Mouse (Mus musculus): ENCODE measurements around the gene Rufy3. TPM values are rescaled to one million over a fixed set of nuclear protein-coding genes. Genes with fewer than 3 reads are reported as not detected.

Rufy3 gene
- total and polyA plus RNA-seq, 3 experiments: 4.7 to 13.3 (median 11.6) TPM

- 90% methylated on average over 5 of the region's 5 CpGs for WGBS
- intact Hi-C loops (cut with DNase I): no loop called here
Measured at GRCm38 (mm10) chr5:88634076-88634475, 69.2 kb downstream of the Rufy3 start.

DNA sequence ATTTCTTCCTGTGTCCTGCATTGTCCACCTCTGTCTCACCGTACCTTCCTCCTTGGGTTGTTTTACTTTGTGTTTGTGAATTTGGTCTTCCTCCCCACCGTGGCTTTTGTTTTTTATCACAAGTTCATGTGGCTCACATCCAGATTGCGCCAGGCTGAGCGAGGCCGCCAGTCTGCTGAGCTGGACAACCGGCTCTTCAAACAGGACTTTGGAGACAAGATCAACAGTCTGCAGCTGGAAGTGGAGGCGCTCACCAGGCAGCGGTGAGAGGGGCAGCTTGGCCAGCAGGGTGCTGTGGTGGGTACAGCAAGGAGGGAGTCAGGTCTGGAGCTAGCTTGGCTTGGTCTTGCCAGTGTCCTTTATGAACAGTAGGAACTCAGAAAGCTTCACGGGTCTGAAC is 77.9 kb downstream of the Rufy3 start:
- H3K9ac ChIP-seq (ENCODE audit: low read depth, low read length): no peak overlapping the region
- no peaks in the 10 kb centered on the region for H3K27me3 ChIP-seq (ENCODE audit: control insufficient read depth, insufficient read depth, low read length)
- no peaks in the 10 kb centered on the region for H3K79me2 ChIP-seq (replicated peaks; ENCODE audit: control insufficient read depth, insufficient read depth, low read length)
- no peak overlapping the region for H3K4me3 ChIP-seq
- H3K36me3 ChIP-seq (ENCODE audit: control insufficient read depth, insufficient read depth, low read length): no peaks in the 10 kb centered on the region
- intact Hi-C loops (cut with DNase I): no loop called here
- TF ChIP-seq POLR2A (IDR thresholded peaks at IDR 0.05; ENCODE audit: insufficient read depth, low read depth, low read length): no peak
- no peak for TF ChIP-seq CTCF (IDR thresholded peaks at IDR 0.05)
- no peak for TF ChIP-seq EP300 (IDR thresholded peaks at IDR 0.05; ENCODE audit: insufficient read depth, low read depth, low read length)
- 63% methylated on average over 9 of the region's 9 CpGs for WGBS
- H3K27ac ChIP-seq: no peak overlapping the region
- no peaks in the 10 kb centered on the region for H3K4me1 ChIP-seq (ENCODE audit: control insufficient read depth, insufficient read depth, low read length)
- DNase-seq: no peak

More at GRCm38 (mm10) chr5:88634076-88634475, 69.2 kb downstream of the Rufy3 start:
- no peak for DNase-seq
- Histone ChIP-seq H3K9ac (ENCODE audit: low read depth, low read length) (no peak overlapping the region), H3K27me3 (ENCODE audit: control insufficient read depth, insufficient read depth, low read length) (no peaks in the 10 kb centered on the region), H3K4me1 (ENCODE audit: control insufficient read depth, insufficient read depth, low read length) (peaks cover 2% of the 10 kb centered on the region), H3K79me2 (replicated peaks; ENCODE audit: control insufficient read depth, insufficient read depth, low read length) (no peaks in the 10 kb centered on the region), H3K27ac (no peak overlapping the region), H3K4me3 (no peak overlapping the region), H3K36me3 (ENCODE audit: control insufficient read depth, insufficient read depth, low read length) (peaks cover 2% of the 10 kb centered on the region)
- TF ChIP-seq CTCF (IDR thresholded peaks at IDR 0.05) (no peak), POLR2A (IDR thresholded peaks at IDR 0.05; ENCODE audit: insufficient read depth, low read depth, low read length) (no peak), EP300 (IDR thresholded peaks at IDR 0.05; ENCODE audit: insufficient read depth, low read depth, low read length) (no peak)

DNA sequence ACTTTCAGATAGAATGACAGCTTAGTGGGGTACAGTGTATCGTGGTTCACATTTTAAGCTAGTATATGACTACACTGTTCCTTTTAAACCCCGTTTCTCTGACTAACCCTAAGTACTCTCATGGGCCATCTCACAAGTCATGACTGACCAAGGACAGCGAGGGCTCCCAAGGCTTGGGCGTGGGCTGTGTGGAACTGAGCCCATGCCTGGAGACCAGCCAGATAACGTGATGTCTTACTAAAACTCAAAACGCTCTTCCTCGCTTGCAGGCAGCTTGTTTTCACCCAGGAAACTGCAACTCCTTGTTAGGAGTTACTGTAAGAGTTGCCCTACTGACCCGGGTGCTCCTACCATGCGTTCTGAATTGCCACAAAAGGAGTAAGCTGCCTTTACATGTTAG is 78.7 kb downstream of the Rufy3 start:
- TF ChIP-seq POLR2A (IDR thresholded peaks at IDR 0.05; ENCODE audit: insufficient read depth, low read depth, low read length) (no peak), CTCF (IDR thresholded peaks at IDR 0.05) (no peak), EP300 (IDR thresholded peaks at IDR 0.05; ENCODE audit: insufficient read depth, low read depth, low read length) (no peak)
- no peaks in the 10 kb centered on the region for H3K4me1 ChIP-seq (ENCODE audit: control insufficient read depth, insufficient read depth, low read length)
- no peak overlapping the region for H3K4me3 ChIP-seq
- no peaks in the 10 kb centered on the region for H3K27me3 ChIP-seq (ENCODE audit: control insufficient read depth, insufficient read depth, low read length)
- H3K79me2 ChIP-seq (replicated peaks; ENCODE audit: control insufficient read depth, insufficient read depth, low read length): no peaks in the 10 kb centered on the region
- H3K27ac ChIP-seq: no peak overlapping the region
- no peaks in the 10 kb centered on the region for H3K36me3 ChIP-seq (ENCODE audit: control insufficient read depth, insufficient read depth, low read length)
- no peak overlapping the region for H3K9ac ChIP-seq (ENCODE audit: low read depth, low read length)
- peak; percentile 16 to 33 for DNase-seq
- intact Hi-C loops (cut with DNase I): no loop called here
- 75% methylated on average over 9 of the region's 9 CpGs for WGBS

DNA sequence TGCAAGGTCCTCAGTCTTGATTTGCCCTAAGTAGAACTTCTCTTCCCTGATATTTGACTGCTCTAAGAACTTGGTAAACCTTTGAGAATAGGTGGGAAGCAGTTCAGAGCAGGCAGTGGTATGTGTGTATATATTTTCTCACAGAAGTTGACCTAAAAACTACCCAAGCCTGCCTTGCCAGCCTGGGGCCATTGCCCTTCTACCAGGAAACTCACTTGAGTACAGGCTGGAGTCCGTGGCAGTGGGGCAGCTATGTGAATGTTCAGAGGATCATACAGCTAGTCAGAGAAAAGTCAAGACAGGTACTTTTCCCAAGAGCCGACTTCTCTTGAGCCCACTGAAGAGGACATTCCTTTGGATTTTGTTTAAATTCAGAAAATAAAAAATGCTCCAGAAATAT is 80.1 kb downstream of the Rufy3 start:
- Histone ChIP-seq H3K79me2 (replicated peaks; ENCODE audit: control insufficient read depth, insufficient read depth, low read length) (no peaks in the 10 kb centered on the region), H3K9ac (ENCODE audit: low read depth, low read length) (no peak overlapping the region), H3K27ac (no peak overlapping the region), H3K36me3 (ENCODE audit: control insufficient read depth, insufficient read depth, low read length) (no peaks in the 10 kb centered on the region), H3K27me3 (ENCODE audit: control insufficient read depth, insufficient read depth, low read length) (no peaks in the 10 kb centered on the region), H3K4me3 (no peak overlapping the region), H3K4me1 (ENCODE audit: control insufficient read depth, insufficient read depth, low read length) (no peaks in the 10 kb centered on the region; the same call in 1 of the 2 replicates)
- 90% methylated on average over 2 of the region's 2 CpGs for WGBS
- intact Hi-C loops (cut with DNase I): no loop called here
- TF ChIP-seq CTCF (IDR thresholded peaks at IDR 0.05) (no peak), EP300 (IDR thresholded peaks at IDR 0.05; ENCODE audit: insufficient read depth, low read depth, low read length) (no peak), POLR2A (IDR thresholded peaks at IDR 0.05; ENCODE audit: insufficient read depth, low read depth, low read length) (no peak)
- no peak for DNase-seq

GRCm38 (mm10) chr5:88645405-88645804 is 80.6 kb downstream of the Rufy3 start:
- Histone ChIP-seq H3K79me2 (replicated peaks; ENCODE audit: control insufficient read depth, insufficient read depth, low read length) (no peaks in the 10 kb centered on the region), H3K36me3 (ENCODE audit: control insufficient read depth, insufficient read depth, low read length) (no peaks in the 10 kb centered on the region)
- intact Hi-C loops (cut with DNase I): no loop called here

GRCm38 (mm10) chr5:88649250-88650173 is 84.7 kb downstream of the Rufy3 start:
- Histone ChIP-seq H3K36me3 (ENCODE audit: control insufficient read depth, insufficient read depth, low read length) (no peaks in the 10 kb centered on the region), H3K9ac (ENCODE audit: low read depth, low read length) (no peak overlapping the region), H3K79me2 (replicated peaks; ENCODE audit: control insufficient read depth, insufficient read depth, low read length) (no peaks in the 10 kb centered on the region), H3K4me1 (ENCODE audit: control insufficient read depth, insufficient read depth, low read length) (no peaks in the 10 kb centered on the region; the same call in 1 of the 2 replicates), H3K27ac (no peak overlapping the region), H3K4me3 (no peak overlapping the region), H3K27me3 (ENCODE audit: control insufficient read depth, insufficient read depth, low read length) (no peaks in the 10 kb centered on the region)
- no peak for DNase-seq
- intact Hi-C loops (cut with DNase I): no loop called here
- no peak for TF ChIP-seq EP300 (IDR thresholded peaks at IDR 0.05; ENCODE audit: insufficient read depth, low read depth, low read length)
- TF ChIP-seq POLR2A (IDR thresholded peaks at IDR 0.05; ENCODE audit: insufficient read depth, low read depth, low read length): no peak
- no peak for TF ChIP-seq CTCF (IDR thresholded peaks at IDR 0.05)
- WGBS: 70% methylated on average over 17 of the region's 17 CpGs

More at GRCm38 (mm10) chr5:88645405-88645804, 80.6 kb downstream of the Rufy3 start:
- DNase-seq: no peak
- Histone ChIP-seq H3K9ac (ENCODE audit: low read depth, low read length) (no peak overlapping the region), H3K4me1 (ENCODE audit: control insufficient read depth, insufficient read depth, low read length) (no peaks in the 10 kb centered on the region; the same call in 1 of the 2 replicates), H3K27ac (no peak overlapping the region), H3K27me3 (ENCODE audit: control insufficient read depth, insufficient read depth, low read length) (no peaks in the 10 kb centered on the region), H3K4me3 (no peak overlapping the region)
- TF ChIP-seq EP300 (IDR thresholded peaks at IDR 0.05; ENCODE audit: insufficient read depth, low read depth, low read length) (no peak), CTCF (IDR thresholded peaks at IDR 0.05) (no peak), POLR2A (IDR thresholded peaks at IDR 0.05; ENCODE audit: insufficient read depth, low read depth, low read length) (no peak)
- WGBS: 66% methylated on average over 5 of the region's 5 CpGs
